In the genomic region with DNA sequence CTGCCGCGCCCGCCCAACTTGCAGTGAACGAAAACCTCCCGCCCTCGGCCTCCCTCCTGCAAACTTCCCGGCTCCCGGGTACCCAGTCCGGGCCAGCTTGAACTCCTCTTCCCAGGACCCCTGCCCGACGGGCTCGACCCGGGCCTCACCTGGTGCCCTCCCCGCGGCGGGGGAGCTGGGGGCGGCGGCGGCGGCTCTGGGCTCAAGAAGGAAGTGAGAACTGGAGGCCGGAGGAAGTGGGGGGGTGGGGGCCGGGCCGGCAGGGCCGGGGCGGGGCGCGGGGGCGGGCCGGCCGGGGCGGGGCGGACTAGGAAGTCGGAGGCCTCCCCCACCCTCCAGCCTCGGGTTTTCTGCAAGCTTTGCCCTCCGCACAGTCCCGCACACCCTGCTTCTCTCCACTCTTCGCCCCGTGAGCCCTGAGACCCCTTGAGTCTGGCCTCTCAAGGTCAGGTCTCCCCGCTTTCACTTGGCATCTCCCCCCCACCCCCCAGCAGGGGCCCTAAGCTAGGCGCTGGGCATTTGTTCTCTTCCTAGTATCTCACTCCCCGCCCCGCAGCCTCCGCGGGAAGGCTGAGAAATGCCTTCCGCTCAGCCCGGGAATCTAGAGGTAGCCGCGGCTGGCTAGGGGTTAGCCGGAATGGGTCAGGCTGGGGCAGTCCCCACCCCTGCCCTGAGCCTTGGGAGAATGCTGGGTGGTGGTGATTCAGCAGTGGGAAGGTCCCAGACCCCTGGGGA, we compare ENCODE assay signal across 8 mouse cellular contexts. TPM values are rescaled to one million over a fixed set of nuclear protein-coding genes. Genes with fewer than 3 reads are reported as not detected.
A peak's percentile ranks its signal among the peaks of the same experiment; 100 is the strongest.
DNase-seq lines count a peak whose midpoint lies in the region; ATAC-seq and TF ChIP-seq lines count a peak whose summit lies in the region.

No protein-coding gene starts in this region.

- peak overlapping the region; percentile 66 for H3K4me3 ChIP-seq in cerebellum, adult 2 months (replicated peaks; ENCODE audit: insufficient read depth, low read depth, low read length)
- peak overlapping the region; percentile 62 for H3K4me3 ChIP-seq in forebrain, embryonic 16.5 days (replicated peaks; ENCODE audit: low read length)

- H3K4me2 ChIP-seq in forebrain, embryonic 16.5 days (ENCODE audit: low read length): peak overlapping the region; percentile 94

- peak overlapping the region; percentile 84 for H3K9ac ChIP-seq in forebrain, embryonic 16.5 days (replicated peaks; ENCODE audit: low read depth, low read length)

- H3K9me3 ChIP-seq in forebrain, embryonic 16.5 days (ENCODE audit: control insufficient read depth, low read length): no peaks in the 10 kb centered on the region

- H3K27me3 ChIP-seq in cerebellum, adult 2 months (ENCODE audit: control insufficient read depth, insufficient read depth, low read length): no peaks in the 10 kb centered on the region
- H3K27me3 ChIP-seq in forebrain, embryonic 16.5 days (replicated peaks; ENCODE audit: control insufficient read depth, insufficient read depth, low read length): no peaks in the 10 kb centered on the region

- H3K36me3 ChIP-seq in forebrain, embryonic 16.5 days (ENCODE audit: control insufficient read depth, insufficient read depth): no peaks in the 10 kb centered on the region

- peak; percentile 70 for DNase-seq in MN1 (ENCODE audit: low spot score)
- peak; percentile 74 to 78 for DNase-seq in cerebellum, adult 2 months
- peak; percentile 76 for DNase-seq in heart, postnatal 4 days
- DNase-seq in layer of hippocampus, postnatal 14 days (ENCODE audit: low spot score in 2 of 2): peak; percentile 39 to 56
- peak; percentile 82 for DNase-seq in lung, postnatal 36 days
- peak; percentile 80 for DNase-seq in ovary, postnatal 36 days (ENCODE audit: low spot score)
- peak; percentile 83 for DNase-seq in thymus, postnatal 25 days

- ATAC-seq in forebrain, embryonic 16.5 days: peak; percentile 80

- peak overlapping the region; percentile 82 for H3K27ac ChIP-seq in cerebellum, adult 2 months (ENCODE audit: insufficient read depth, low read length)
- H3K27ac ChIP-seq in forebrain, embryonic 16.5 days (ENCODE audit: low read length): peak overlapping the region; percentile 71

- no peak for TF ChIP-seq CTCF in cerebellum, adult 2 months (IDR thresholded peaks at IDR 0.05; ENCODE audit: borderline replicate concordance, insufficient read depth, low read depth, low read length)

- peak; percentile 67; the same call in 1 of the 2 replicates for TF ChIP-seq POLR2A in cerebellum, adult 2 months (IDR thresholded peaks at IDR 0.05; ENCODE audit: borderline replicate concordance, insufficient read depth, low read length)

- WGBS in cerebellum, adult 2 months: under 1% methylated on average over 36 of the region's 49 CpGs
- under 1% methylated on average over 35 of the region's 49 CpGs for whole genome bisulfite sequencing in forebrain, embryonic 16.5 days

- no peaks in the 10 kb centered on the region for H3K4me1 ChIP-seq in cerebellum, adult 2 months (ENCODE audit: control insufficient read depth, insufficient read depth, low read length)
- H3K4me1 ChIP-seq in forebrain, embryonic 16.5 days (replicated peaks; ENCODE audit: control insufficient read depth, insufficient read depth, low read length): peaks cover 27% of the 10 kb centered on the region

RNA-seq across cellular contexts. Expression of a gene that starts 5.8 kb away (rescaled TPM):
- polyA plus RNA-seq in cerebellum, adult 2 months (2012; rRNA removed): 71.1 and 87.6 TPM in 2 replicates
- polyA plus RNA-seq in forebrain, embryonic 16.5 days (2015; fragmentation: Nextera tagmentation; extraction: Ambion mirVana): 15.4 and 19.5 TPM in 2 replicates
- total RNA-seq in heart, postnatal 4 days (2021): 10 to 100 TPM; 37.0 to 39.2 TPM
- total RNA-seq in layer of hippocampus, postnatal 14 days (2021): 10 to 100 TPM; 23.4 to 25.8 TPM

RNA-seq across cellular contexts. Expression of a gene that starts 17.5 kb away (rescaled TPM):
- polyA plus RNA-seq in cerebellum, adult 2 months (2012; rRNA removed): 84.9 and 87.5 TPM in 2 replicates
- 10.3 and 12.1 TPM in 2 replicates for polyA plus RNA-seq in forebrain, embryonic 16.5 days (2015; fragmentation: Nextera tagmentation; extraction: Ambion mirVana)
- total RNA-seq in heart, postnatal 4 days (2021): 10 to 100 TPM; 23.9 to 24.0 TPM
- 10 to 100 TPM; 65.6 to 66.1 TPM for total RNA-seq in layer of hippocampus, postnatal 14 days (2021)

RNA-seq across cellular contexts. Expression of a gene that starts 40.1 kb away (rescaled TPM):
- 32.9 and 35.2 TPM in 2 replicates for polyA plus RNA-seq in cerebellum, adult 2 months (2012; rRNA removed)
- 51.7 and 55.8 TPM in 2 replicates for polyA plus RNA-seq in forebrain, embryonic 16.5 days (2015; fragmentation: Nextera tagmentation; extraction: Ambion mirVana)
- total RNA-seq in heart, postnatal 4 days (2021): 10 to 100 TPM; 43.2 to 47.4 TPM
- 10 to 100 TPM; 24.9 to 28.8 TPM for total RNA-seq in layer of hippocampus, postnatal 14 days (2021)

RNA-seq across cellular contexts. Expression of a gene that starts 40.1 kb away (rescaled TPM):
- polyA plus RNA-seq in cerebellum, adult 2 months (2012; rRNA removed): 19.0 and 20.2 TPM in 2 replicates
- polyA plus RNA-seq in forebrain, embryonic 16.5 days (2015; fragmentation: Nextera tagmentation; extraction: Ambion mirVana): 25.7 and 27.6 TPM in 2 replicates
- 10 to 100 TPM; 50.3 to 50.7 TPM for total RNA-seq in heart, postnatal 4 days (2021)
- total RNA-seq in layer of hippocampus, postnatal 14 days (2021): 10 to 100 TPM; 34.8 to 35.9 TPM

Comparison
In these comparisons a context has a peak if more than half of its experiments do, and no peak if none do; other contexts are left out.
1. Peak in every context shown above with its lines: DNase-seq, ATAC-seq, H3K4me3 ChIP-seq and H3K27ac ChIP-seq.